Mouse (Mus musculus) neural tube, embryonic 14.5 days (tissue): ENCODE measurements around the gene Megf11. TPM values are rescaled to one million over a fixed set of nuclear protein-coding genes. Genes with fewer than 3 reads are reported as not detected.
"Not testable (repeated sequence)": the region's sequence is repeated elsewhere in the genome, so short reads cannot be mapped to it uniquely, and the experiment has no call there.

Experiments used
- ATAC-seq: fragments of 200-750 bp; cut with Nextera tagmentation; 2 replicates; pipeline ENCODE4 v1.8.0; 2017; ENCODE audit warnings: low read depth, mild to moderate bottlenecking, moderate TSS enrichment, moderate library complexity
- H3K27ac ChIP-seq: fragments of 300-500 bp; sonication (generic); 2 replicates; pipeline ENCODE4 v1.5.1; 2014; ENCODE audit warnings: low read depth, mild to moderate bottlenecking, control low read depth, low read length, moderate library complexity, mixed read lengths
- H3K27me3 ChIP-seq: fragments of 300-500 bp; sonication (generic); 2 replicates; pipeline ENCODE4 v1.6.1; 2014; ENCODE audit warnings: low read length; ENCODE audit not compliant: control insufficient read depth, insufficient read depth
- H3K36me3 ChIP-seq: fragments of 300-500 bp; sonication (generic); 2 replicates; pipeline ENCODE4 v1.6.1; 2014; ENCODE audit warnings: low read length, mixed read lengths; ENCODE audit not compliant: control insufficient read depth, insufficient read depth
- H3K4me1 ChIP-seq: fragments of 300-500 bp; sonication (generic); 2 replicates; pipeline ENCODE4 v1.6.1; 2014; ENCODE audit warnings: low read length; ENCODE audit not compliant: control insufficient read depth, insufficient read depth
- H3K4me2 ChIP-seq: fragments of 300-500 bp; sonication (generic); 2 replicates; pipeline ENCODE4 v1.6.1; 2014; ENCODE audit warnings: mild to moderate bottlenecking, low read depth, low read length, control low read depth
- H3K4me3 ChIP-seq: fragments of 300-500 bp; sonication (generic); 2 replicates; pipeline ENCODE4 v1.5.1; 2014; ENCODE audit warnings: low read depth, low read length, control low read depth, mixed read lengths
- H3K9ac ChIP-seq: fragments of 300-500 bp; sonication (generic); replicated peaks from 2 replicates; pipeline ENCODE4 v1.6.1; 2014; ENCODE audit warnings: low read depth, mild to moderate bottlenecking, control low read depth, low read length, mixed read lengths
- H3K9me3 ChIP-seq: fragments of 300-500 bp; sonication (generic); 2 replicates; pipeline ENCODE4 v1.6.1; 2016; ENCODE audit warnings: low read length; ENCODE audit not compliant: control insufficient read depth
- WGBS: fragments of 180-500 bp; shearing (Covaris S2); extraction: QIAGEN DNeasy Blood & Tissue Kit; methylation state at CpG from one replicate; pipeline ENCODE4 v1.1.7; 2014; 5-methylcytosine and 5-hydroxymethylcytosine counted together
- polyA plus RNA-seq: library from polyadenylated mRNA; unstranded; fragments of >200 nt; fragmentation: Nextera tagmentation; extraction: Ambion mirVana; gene quantifications from 2 replicates; pipeline ENCODE4 v1.2.1, GENCODE M21; 2014

The Megf11 gene
- polyA plus RNA-seq, 1 experiment from 2014 or later: 17.7 TPM

GRCm38 (mm10) chr9:64470806-64471205 is 85.4 kb downstream of the Megf11 start:
- 100% methylated on average over 1 of the region's 1 CpGs for WGBS
- Histone ChIP-seq H3K9me3 (no peaks in the 10 kb centered on the region), H3K4me2 (no peak overlapping the region), H3K4me3 (no peak overlapping the region), H3K4me1 (peaks cover 9% of the 10 kb centered on the region; the same call in 1 of the 2 replicates), H3K36me3 (no peaks in the 10 kb centered on the region), H3K9ac (no peak overlapping the region), H3K27ac (no peak overlapping the region), H3K27me3 (no peaks in the 10 kb centered on the region)
- no peak for ATAC-seq

GRCm38 (mm10) chr9:64471336-64471735 is 85.9 kb downstream of the Megf11 start:
- no peaks in the 10 kb centered on the region for H3K27me3 ChIP-seq
- peaks cover 13% of the 10 kb centered on the region; the same call in 1 of the 2 replicates for H3K4me1 ChIP-seq
- H3K9ac ChIP-seq: no peak overlapping the region
- no peak overlapping the region for H3K27ac ChIP-seq
- H3K4me2 ChIP-seq: no peak overlapping the region
- WGBS: 92% methylated on average over 3 of the region's 3 CpGs
- H3K36me3 ChIP-seq: no peaks in the 10 kb centered on the region
- H3K9me3 ChIP-seq: no peaks in the 10 kb centered on the region
- no peak overlapping the region for H3K4me3 ChIP-seq
- no peak for ATAC-seq

- no peak for ATAC-seq
- Histone ChIP-seq H3K36me3 (no peaks in the 10 kb centered on the region), H3K4me3 (no peak overlapping the region), H3K27ac (no peak overlapping the region), H3K4me1 (peaks cover 13% of the 10 kb centered on the region; the same call in 1 of the 2 replicates), H3K9ac (no peak overlapping the region), H3K27me3 (no peaks in the 10 kb centered on the region), H3K4me2 (no peak overlapping the region), H3K9me3 (no peaks in the 10 kb centered on the region)
- WGBS: 35% methylated on average over 2 of the region's 2 CpGs
Observed at GRCm38 (mm10) chr9:64472165-64472564, 86.7 kb downstream of the Megf11 start.

- no peaks in the 10 kb centered on the region for H3K9me3 ChIP-seq
- no peaks in the 10 kb centered on the region for H3K27me3 ChIP-seq
- no peak overlapping the region for H3K4me3 ChIP-seq
- WGBS: 62% methylated on average over 6 of the region's 6 CpGs
- H3K4me2 ChIP-seq: no peak overlapping the region
- no peak overlapping the region for H3K9ac ChIP-seq
- no peaks in the 10 kb centered on the region for H3K36me3 ChIP-seq
- peaks cover 13% of the 10 kb centered on the region; the same call in 1 of the 2 replicates for H3K4me1 ChIP-seq
- no peak overlapping the region for H3K27ac ChIP-seq
- no peak for ATAC-seq
Observed at GRCm38 (mm10) chr9:64472743-64473142, 87.3 kb downstream of the Megf11 start.

- no peak overlapping the region for H3K9ac ChIP-seq
- no peak overlapping the region for H3K27ac ChIP-seq
- H3K4me3 ChIP-seq: no peak overlapping the region
- H3K36me3 ChIP-seq: no peaks in the 10 kb centered on the region
- WGBS: 34% methylated on average over 2 of the region's 2 CpGs
- H3K27me3 ChIP-seq: no peaks in the 10 kb centered on the region
- no peak overlapping the region for H3K4me2 ChIP-seq
- H3K9me3 ChIP-seq: no peaks in the 10 kb centered on the region
- ATAC-seq: no peak
- H3K4me1 ChIP-seq: peaks cover 13% of the 10 kb centered on the region; the same call in 1 of the 2 replicates
Observed at GRCm38 (mm10) chr9:64473170-64473569, 87.7 kb downstream of the Megf11 start.

GRCm38 (mm10) chr9:64473695-64474094 is 88.3 kb downstream of the Megf11 start:
- Histone ChIP-seq H3K27me3 (no peaks in the 10 kb centered on the region), H3K4me3 (no peak overlapping the region), H3K4me2 (no peak overlapping the region), H3K36me3 (no peaks in the 10 kb centered on the region), H3K9ac (no peak overlapping the region), H3K27ac (no peak overlapping the region), H3K4me1 (peaks cover 13% of the 10 kb centered on the region; the same call in 1 of the 2 replicates), H3K9me3 (no peaks in the 10 kb centered on the region)
- WGBS: 45% methylated on average over 4 of the region's 4 CpGs
- no peak for ATAC-seq

- Histone ChIP-seq H3K9me3 (no peaks in the 10 kb centered on the region), H3K36me3 (no peaks in the 10 kb centered on the region), H3K4me3 (no peak overlapping the region), H3K27ac (no peak overlapping the region), H3K4me1 (peaks cover 13% of the 10 kb centered on the region; the same call in 1 of the 2 replicates), H3K9ac (0 out of 2 replicates have a peak overlapping the region, but pooled peaks have one; percentile 7), H3K4me2 (no peak overlapping the region), H3K27me3 (no peaks in the 10 kb centered on the region)
- WGBS: 39% methylated on average over 4 of the region's 4 CpGs
- no peak for ATAC-seq
Observed at GRCm38 (mm10) chr9:64474142-64474541, 88.7 kb downstream of the Megf11 start.

- Histone ChIP-seq H3K9me3 (no peaks in the 10 kb centered on the region), H3K4me2 (no peak overlapping the region), H3K36me3 (no peaks in the 10 kb centered on the region), H3K27ac (no peak overlapping the region), H3K27me3 (no peaks in the 10 kb centered on the region), H3K4me1 (peaks cover 13% of the 10 kb centered on the region; the same call in 1 of the 2 replicates), H3K4me3 (no peak overlapping the region), H3K9ac (no peak overlapping the region)
- 15% methylated on average over 2 of the region's 2 CpGs for WGBS
- ATAC-seq: no peak
Observed at GRCm38 (mm10) chr9:64475942-64476341, 90.5 kb downstream of the Megf11 start.

- 77% methylated on average over 7 of the region's 7 CpGs for WGBS
- H3K9ac ChIP-seq, ATAC-seq, H3K4me3 ChIP-seq, H3K36me3 ChIP-seq, H3K4me2 ChIP-seq, H3K27me3 ChIP-seq, H3K9me3 ChIP-seq, H3K27ac ChIP-seq: not testable (repeated sequence)
- H3K4me1 ChIP-seq: peaks cover 13% of the 10 kb centered on the region; the same call in 1 of the 2 replicates
Observed at GRCm38 (mm10) chr9:64477397-64477796, 92.0 kb downstream of the Megf11 start.
